Mouse (Mus musculus) kidney, adult 10 weeks (tissue): ENCODE results near the gene Gm7694. TPM values are rescaled to one million over a fixed set of nuclear protein-coding genes. Genes with fewer than 3 reads are reported as not detected.

ENCODE experiments used
- polyA plus RNA-seq: library from polyadenylated mRNA; stranded (reverse); fragments of 350-450 nt; fragmentation: Illumina TruSeq; extraction: RNeasy Lipid Tissue Mini Kit (QIAGEN cat#74804); gene quantifications from one replicate; pipeline ENCODE4 v1.2.3, GENCODE M21; 2014; ENCODE audit warnings: low read depth, low replicate concordance

The Gm7694 gene
- 5.2 TPM for polyA plus RNA-seq

GRCm38 (mm10) chr1:170306232-170306631, at the start of gene Gm7694:
Gm7694 (minus strand) TSS chr1:170306332.

GRCm38 (mm10) chr1:170308503-170308902, 2.4 kb upstream of the Gm7694 start, which contains the start of gene Spata46:
Spata46 (plus strand) TSS chr1:170308803.

GRCm38 (mm10) chr1:170277016-170277415, 29.1 kb downstream of the Gm7694 start, which contains the start of gene Sh2d1b1:
Sh2d1b1 (plus strand) TSS chr1:170277320.

Other genes starting within 250 kb of the Gm7694 start
- gene Ddr2, start 195.6 kb downstream of the Gm7694 start, polyA plus RNA-seq, result 16.7 TPM
- gene Uap1, start 131.4 kb downstream of the Gm7694 start, polyA plus RNA-seq, result 83.8 TPM
- 150 TPM for gene Uhmk1, start 90.9 kb downstream of the Gm7694 start, polyA plus RNA-seq
- not detected for gene Sh2d1b2, start 73.6 kb downstream of the Gm7694 start, polyA plus RNA-seq
- 0.49 TPM for gene Sh2d1b1, start 29.0 kb downstream of the Gm7694 start, polyA plus RNA-seq
- gene Spata46, start 2.5 kb upstream of the Gm7694 start, polyA plus RNA-seq, result not detected